Mouse (Mus musculus): ENCODE measurements around the gene Dpep2nb.

Gene Dpep2nb

GRCm38 (mm10) chr8:105964506-105965265 lies 41.1 kb downstream of the Dpep2nb start:
- no peak for DNase-seq (ENCODE audit: extremely low spot score, low read depth, low spot score)

GRCm38 (mm10) chr8:105961536-105961935 lies 44.2 kb downstream of the Dpep2nb start:
- no peak for DNase-seq (ENCODE audit: extremely low spot score, low read depth, low spot score)

GRCm38 (mm10) chr8:105961101-105961500 lies 44.7 kb downstream of the Dpep2nb start:
- DNase-seq (ENCODE audit: extremely low spot score, low read depth, low spot score) = no peak

GRCm38 (mm10) chr8:105959350-105959749 lies 46.4 kb downstream of the Dpep2nb start:
- no peak for DNase-seq (ENCODE audit: extremely low spot score, low read depth, low spot score)

GRCm38 (mm10) chr8:105957813-105958212 lies 48.0 kb downstream of the Dpep2nb start:
- DNase-seq (ENCODE audit: extremely low spot score, low read depth, low spot score) = no peak

GRCm38 (mm10) chr8:105956556-105956955 lies 49.2 kb downstream of the Dpep2nb start:
- DNase-seq (ENCODE audit: extremely low spot score, low read depth, low spot score) = no peak

- no peak for DNase-seq (ENCODE audit: extremely low spot score, low read depth, low spot score)
Measured at GRCm38 (mm10) chr8:105951057-105951659, 54.6 kb downstream of the Dpep2nb start.

GRCm38 (mm10) chr8:105949350-105949749 lies 56.4 kb downstream of the Dpep2nb start:
- no peak for DNase-seq (ENCODE audit: extremely low spot score, low read depth, low spot score)
